Mouse (Mus musculus) left cerebral cortex, adult 18-20 months (tissue): ENCODE measurements around the gene Gmds. TPM values are rescaled to one million over a fixed set of nuclear protein-coding genes. Genes with fewer than 3 reads are reported as not detected.

Source experiments
- DNase-seq, 2 experiments: peaks; one replicate each; pipeline ENCODE4 v3.0.0; 2021 to 2022; ENCODE audit warnings: low spot score in 2 of 2, mixed read lengths in 1 of 2
- total RNA-seq, 2 experiments: library from RNA; stranded (reverse); gene quantifications; 2 replicates each; pipeline ENCODE4 v1.2.3; 2021

The Gmds gene
- total RNA-seq, 2 experiments from 2014 or later: 11.1 to 11.3 TPM

- no peak for DNase-seq
Observed at GRCm38 (mm10) chr13:31892913-31893514, 445.5 kb downstream of the Gmds start.

GRCm38 (mm10) chr13:31888500-31888899 is 450.0 kb downstream of the Gmds start:
- no peak for DNase-seq

- DNase-seq: no peak
Observed at GRCm38 (mm10) chr13:31885769-31886168, 452.8 kb downstream of the Gmds start.

GRCm38 (mm10) chr13:31878805-31879477 is 459.6 kb downstream of the Gmds start:
- DNase-seq: peak; percentile 34 to 38

- DNase-seq: no peak
Observed at GRCm38 (mm10) chr13:31877061-31877460, 461.5 kb downstream of the Gmds start.

- no peak for DNase-seq
Observed at GRCm38 (mm10) chr13:31874427-31874826, 464.1 kb downstream of the Gmds start.

GRCm38 (mm10) chr13:31873269-31873668 is 465.3 kb downstream of the Gmds start:
- DNase-seq: no peak

GRCm38 (mm10) chr13:31864786-31865185 is 473.8 kb downstream of the Gmds start:
- DNase-seq: no peak

GRCm38 (mm10) chr13:31863461-31863860 is 475.1 kb downstream of the Gmds start:
- DNase-seq: no peak

- DNase-seq: no peak
Observed at GRCm38 (mm10) chr13:31860200-31860599, 478.3 kb downstream of the Gmds start.

GRCm38 (mm10) chr13:31854000-31854399 is 484.5 kb downstream of the Gmds start:
- no peak for DNase-seq

- DNase-seq: no peak
Observed at GRCm38 (mm10) chr13:31853564-31853963, 485.0 kb downstream of the Gmds start.

- DNase-seq: no peak
Observed at GRCm38 (mm10) chr13:31849258-31849971, 489.1 kb downstream of the Gmds start.

GRCm38 (mm10) chr13:31835802-31836201 is 502.7 kb downstream of the Gmds start:
- no peak for DNase-seq

GRCm38 (mm10) chr13:31830332-31830731 is 508.2 kb downstream of the Gmds start:
- no peak for DNase-seq

GRCm38 (mm10) chr13:31828446-31828845 is 510.1 kb downstream of the Gmds start:
- DNase-seq: no peak

GRCm38 (mm10) chr13:31827820-31828332 is 510.7 kb downstream of the Gmds start:
- no peak for DNase-seq

GRCm38 (mm10) chr13:31827160-31827559 is 511.4 kb downstream of the Gmds start:
- no peak for DNase-seq

GRCm38 (mm10) chr13:31825180-31825579 is 513.4 kb downstream of the Gmds start:
- DNase-seq: no peak

GRCm38 (mm10) chr13:31823316-31823715 is 515.2 kb downstream of the Gmds start:
- DNase-seq: no peak

- DNase-seq: no peak
Observed at GRCm38 (mm10) chr13:31821050-31821449, 517.5 kb downstream of the Gmds start.

- DNase-seq: no peak
Observed at GRCm38 (mm10) chr13:31820587-31821017, 517.9 kb downstream of the Gmds start.
